Mouse (Mus musculus): ENCODE measurements around the gene Evc. TPM values are rescaled to one million over a fixed set of nuclear protein-coding genes. Genes with fewer than 3 reads are reported as not detected.
A peak's percentile ranks its signal among the peaks of the same experiment; 100 is the strongest.

The Evc gene
- polyA plus RNA-seq (2012; fragmentation: generic; extraction: Trizol), result 13.3 TPM

DNA sequence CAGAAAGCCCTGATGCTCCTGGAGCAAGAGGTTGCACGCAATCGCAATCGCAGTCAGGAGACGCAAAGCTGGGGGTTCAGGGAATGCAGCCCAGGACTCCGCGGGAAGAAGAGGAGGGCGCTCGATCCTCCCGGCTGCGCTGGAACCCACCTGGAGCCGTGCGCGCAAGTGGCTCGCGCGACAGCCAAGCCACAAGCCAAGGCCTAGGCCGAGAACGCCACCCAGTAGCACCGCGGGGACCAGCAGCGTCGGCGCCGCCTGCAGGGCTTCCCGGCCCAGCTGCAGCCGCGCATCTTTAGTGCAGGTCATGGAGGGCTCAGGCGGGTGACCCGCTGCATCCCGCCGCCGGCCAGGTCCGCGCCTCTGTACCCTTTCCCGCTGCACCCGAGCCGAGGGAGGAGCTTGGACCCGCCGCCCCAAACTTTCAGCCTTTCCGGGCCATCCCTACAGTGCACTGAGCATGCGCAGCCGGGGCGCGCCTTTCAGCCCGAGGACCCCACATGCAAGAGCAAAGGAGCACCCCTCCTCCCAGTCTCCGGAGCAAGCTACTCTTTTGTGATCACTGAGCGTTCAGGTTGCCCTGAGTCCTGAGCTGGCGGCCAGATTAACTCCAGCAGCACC, at the start of gene Evc:
TSS of gene Evc (minus strand) at position 410 of the 621 bp plus-strand sequence.
- peak within 1 kb of the TSS; percentile 98 for H3K4me2 ChIP-seq (ENCODE audit: low read depth)
- no peaks in the 10 kb centered on the region for H3K27me3 ChIP-seq (ENCODE audit: control insufficient read depth, insufficient read depth, insufficient read length)
- no peak within 1 kb of the TSS for H3ac ChIP-seq (ENCODE audit: control insufficient read depth, insufficient read length)
- H3K4me3 ChIP-seq, result peak within 1 kb of the TSS; percentile 30
- no peaks in the 10 kb centered on the region for H3K36me3 ChIP-seq (ENCODE audit: control insufficient read depth, insufficient read depth)
- H3K79me2 ChIP-seq (ENCODE audit: control insufficient read depth, insufficient read depth), result no peaks in the 10 kb centered on the region
- TF ChIP-seq POLR2AphosphoS2 (IDR thresholded peaks at IDR 0.05; ENCODE audit: insufficient read length, low read depth), result no peak
- peak; percentile 17 for TF ChIP-seq POLR2A (IDR thresholded peaks at IDR 0.05; ENCODE audit: insufficient read length, low read depth)
- TF ChIP-seq MYOG (IDR thresholded peaks at IDR 0.05; ENCODE audit: control insufficient read depth in 1 of 3, insufficient read depth in 1 of 3, insufficient read length in 2 of 3, low read depth in 2 of 3), result no peak

DNA sequence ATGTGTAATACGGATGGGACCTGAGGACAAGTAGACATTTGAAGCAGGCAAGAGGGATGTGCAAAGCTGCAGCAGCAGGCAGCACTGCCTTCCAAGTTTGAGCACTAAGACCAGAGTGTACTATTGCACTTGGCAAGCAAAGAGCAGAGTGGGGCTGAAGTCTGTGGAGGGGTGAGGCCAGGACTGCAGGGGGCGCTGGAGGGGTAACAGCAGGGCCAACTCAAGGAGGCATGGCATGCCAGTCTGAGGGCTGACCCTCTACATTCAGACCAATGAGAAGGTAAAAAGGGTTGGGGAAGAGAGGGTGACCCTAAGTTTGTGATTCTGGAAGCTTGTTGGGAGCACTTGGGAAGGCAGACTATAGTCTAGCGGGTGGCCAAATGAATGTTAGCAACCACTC, 46.9 kb upstream of the Evc start:
- H3K79me2 ChIP-seq (ENCODE audit: control insufficient read depth, insufficient read depth), result no peaks in the 10 kb centered on the region
- H3K4me2 ChIP-seq (ENCODE audit: low read depth), result no peak overlapping the region
- TF ChIP-seq USF1 (IDR thresholded peaks at IDR 0.05; ENCODE audit: low read depth) (no peak), POLR2AphosphoS2 (IDR thresholded peaks at IDR 0.05; ENCODE audit: insufficient read length, low read depth) (no peak), TCF12 (IDR thresholded peaks at IDR 0.05; ENCODE audit: insufficient read depth, poor library complexity, severe bottlenecking) (no peak), POLR2A (IDR thresholded peaks at IDR 0.05; ENCODE audit: insufficient read length, low read depth) (no peak), REST (IDR thresholded peaks at IDR 0.05; ENCODE audit: insufficient read depth, insufficient read length) (no peak), TCF3 (IDR thresholded peaks at IDR 0.05; ENCODE audit: insufficient read length, low read depth) (no peak), MYOD1 (IDR thresholded peaks at IDR 0.05; ENCODE audit: control insufficient read depth in 1 of 3, insufficient read length in 2 of 3, low read depth in 2 of 3) (no peak), CEBPB (IDR thresholded peaks at IDR 0.05; ENCODE audit: insufficient read depth, poor library complexity, severe bottlenecking) (no peak), MAX (IDR thresholded peaks at IDR 0.05; ENCODE audit: low read depth) (no peak), SRF (IDR thresholded peaks at IDR 0.05; ENCODE audit: control insufficient read depth, insufficient read length, low read depth) (no peak), MYOG (IDR thresholded peaks at IDR 0.05; ENCODE audit: control insufficient read depth in 1 of 3, insufficient read depth in 1 of 3, insufficient read length in 2 of 3, low read depth in 2 of 3) (no peak), E2F4 (IDR thresholded peaks at IDR 0.05; ENCODE audit: insufficient read depth) (no peak)
- H3K36me3 ChIP-seq (ENCODE audit: control insufficient read depth, insufficient read depth), result peaks cover 5% of the 10 kb centered on the region
- H3K4me3 ChIP-seq, result no peak overlapping the region
- no peaks in the 10 kb centered on the region for H3K27me3 ChIP-seq (ENCODE audit: control insufficient read depth, insufficient read depth, insufficient read length)
- no peak overlapping the region for H3ac ChIP-seq (ENCODE audit: control insufficient read depth, insufficient read length)

DNA sequence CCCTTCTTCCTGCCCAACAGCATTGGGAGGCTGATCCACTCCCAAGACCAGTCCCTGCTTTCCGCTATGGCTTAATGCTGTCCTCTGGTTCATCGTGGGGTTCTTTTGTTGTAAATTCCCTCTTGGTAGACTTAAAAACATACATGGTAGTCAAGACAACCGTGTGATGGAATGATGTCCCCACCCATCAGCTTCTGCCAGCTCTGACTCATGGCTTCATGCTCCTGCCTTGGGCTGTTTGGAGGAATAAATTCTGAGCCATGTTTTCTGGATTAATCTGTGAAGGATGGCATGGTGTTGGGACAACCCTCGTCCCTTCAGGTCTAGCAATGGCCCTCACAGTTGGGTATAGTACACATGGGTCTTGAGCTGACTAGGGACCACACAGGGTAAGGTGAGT, 43.9 kb upstream of the Evc start:
- H3K4me2 ChIP-seq (ENCODE audit: low read depth), result no peak overlapping the region
- H3K79me2 ChIP-seq (ENCODE audit: control insufficient read depth, insufficient read depth), result no peaks in the 10 kb centered on the region
- H3K4me3 ChIP-seq, result no peak overlapping the region
- H3K27me3 ChIP-seq (ENCODE audit: control insufficient read depth, insufficient read depth, insufficient read length), result no peaks in the 10 kb centered on the region
- peaks cover 5% of the 10 kb centered on the region for H3K36me3 ChIP-seq (ENCODE audit: control insufficient read depth, insufficient read depth)
- no peak overlapping the region for H3ac ChIP-seq (ENCODE audit: control insufficient read depth, insufficient read length)
- TF ChIP-seq USF1 (IDR thresholded peaks at IDR 0.05; ENCODE audit: low read depth) (no peak), CEBPB (IDR thresholded peaks at IDR 0.05; ENCODE audit: insufficient read depth, poor library complexity, severe bottlenecking) (no peak), POLR2AphosphoS2 (IDR thresholded peaks at IDR 0.05; ENCODE audit: insufficient read length, low read depth) (no peak), REST (IDR thresholded peaks at IDR 0.05; ENCODE audit: insufficient read depth, insufficient read length) (no peak), POLR2A (IDR thresholded peaks at IDR 0.05; ENCODE audit: insufficient read length, low read depth) (no peak), SRF (IDR thresholded peaks at IDR 0.05; ENCODE audit: control insufficient read depth, insufficient read length, low read depth) (no peak), E2F4 (IDR thresholded peaks at IDR 0.05; ENCODE audit: insufficient read depth) (no peak), MAX (IDR thresholded peaks at IDR 0.05; ENCODE audit: low read depth) (no peak), TCF3 (IDR thresholded peaks at IDR 0.05; ENCODE audit: insufficient read length, low read depth) (no peak), MYOD1 (IDR thresholded peaks at IDR 0.05; ENCODE audit: control insufficient read depth in 1 of 3, insufficient read length in 2 of 3, low read depth in 2 of 3) (no peak), MYOG (IDR thresholded peaks at IDR 0.05; ENCODE audit: control insufficient read depth in 1 of 3, insufficient read depth in 1 of 3, insufficient read length in 2 of 3, low read depth in 2 of 3) (no peak), TCF12 (IDR thresholded peaks at IDR 0.05; ENCODE audit: insufficient read depth, poor library complexity, severe bottlenecking) (no peak)

DNA sequence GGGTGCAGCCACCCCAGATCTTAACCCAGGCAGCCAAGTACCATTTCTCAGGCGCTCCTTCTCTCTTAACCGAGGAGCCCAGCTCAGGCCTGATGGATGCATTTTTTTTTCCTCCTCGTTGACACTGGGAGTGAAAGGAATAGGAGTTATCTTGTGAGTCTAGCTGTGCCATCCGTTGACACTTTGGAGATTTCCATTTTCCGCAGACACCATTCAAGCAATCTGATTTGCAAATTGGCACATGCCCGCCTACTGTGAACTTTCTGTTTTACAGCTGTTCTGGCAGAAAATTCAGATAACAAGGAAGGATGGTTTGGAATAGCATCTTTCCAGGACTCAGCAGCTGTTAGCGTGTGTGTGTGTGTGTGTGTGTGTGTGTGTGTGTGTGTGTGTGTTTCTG, 40.7 kb upstream of the Evc start:
- Histone ChIP-seq H3K79me2 (ENCODE audit: control insufficient read depth, insufficient read depth) (no peaks in the 10 kb centered on the region), H3K27me3 (ENCODE audit: control insufficient read depth, insufficient read depth, insufficient read length) (no peaks in the 10 kb centered on the region), H3K36me3 (ENCODE audit: control insufficient read depth, insufficient read depth) (no peaks in the 10 kb centered on the region), H3ac (ENCODE audit: control insufficient read depth, insufficient read length) (no peak overlapping the region), H3K4me2 (ENCODE audit: low read depth) (no peak overlapping the region), H3K4me3 (no peak overlapping the region)
- TF ChIP-seq POLR2AphosphoS2 (IDR thresholded peaks at IDR 0.05; ENCODE audit: insufficient read length, low read depth) (no peak), SRF (IDR thresholded peaks at IDR 0.05; ENCODE audit: control insufficient read depth, insufficient read length, low read depth) (no peak), MAX (IDR thresholded peaks at IDR 0.05; ENCODE audit: low read depth) (no peak), USF1 (IDR thresholded peaks at IDR 0.05; ENCODE audit: low read depth) (no peak), TCF3 (IDR thresholded peaks at IDR 0.05; ENCODE audit: insufficient read length, low read depth) (no peak), REST (IDR thresholded peaks at IDR 0.05; ENCODE audit: insufficient read depth, insufficient read length) (no peak), MYOD1 (IDR thresholded peaks at IDR 0.05; ENCODE audit: control insufficient read depth in 1 of 3, insufficient read length in 2 of 3, low read depth in 2 of 3) (no peak), MYOG (IDR thresholded peaks at IDR 0.05; ENCODE audit: control insufficient read depth in 1 of 3, insufficient read depth in 1 of 3, insufficient read length in 2 of 3, low read depth in 2 of 3) (no peak), E2F4 (IDR thresholded peaks at IDR 0.05; ENCODE audit: insufficient read depth) (no peak), TCF12 (IDR thresholded peaks at IDR 0.05; ENCODE audit: insufficient read depth, poor library complexity, severe bottlenecking) (no peak), CEBPB (IDR thresholded peaks at IDR 0.05; ENCODE audit: insufficient read depth, poor library complexity, severe bottlenecking) (no peak), POLR2A (IDR thresholded peaks at IDR 0.05; ENCODE audit: insufficient read length, low read depth) (no peak)
